Mouse (Mus musculus) kidney, adult 8-10 months (tissue): Measurements from ENCODE around the gene Pkn2.

Experiments used
- DNase-seq, 2 experiments: peaks; one replicate each; pipeline ENCODE4 v3.0.0; 2022

The Pkn2 gene

GRCm38 (mm10) chr3:142832910-142833309 is 48.9 kb downstream of the Pkn2 start:
- DNase-seq: no peak

- DNase-seq: no peak
Measured at GRCm38 (mm10) chr3:142826449-142827146, 55.2 kb downstream of the Pkn2 start.

- peak; percentile 44 to 50 for DNase-seq
Measured at GRCm38 (mm10) chr3:142823606-142824005, 58.2 kb downstream of the Pkn2 start.

- DNase-seq: no peak
Measured at GRCm38 (mm10) chr3:142817506-142817905, 64.3 kb downstream of the Pkn2 start.

- DNase-seq: no peak
Measured at GRCm38 (mm10) chr3:142811582-142811981, 70.2 kb downstream of the Pkn2 start.

- DNase-seq: no peak
Measured at GRCm38 (mm10) chr3:142795587-142795986, 86.2 kb downstream of the Pkn2 start.

- no peak for DNase-seq
Measured at GRCm38 (mm10) chr3:142786423-142787072, 95.3 kb downstream of the Pkn2 start.

GRCm38 (mm10) chr3:142777227-142777626 is 104.6 kb downstream of the Pkn2 start:
- no peak for DNase-seq

- DNase-seq: no peak
Measured at GRCm38 (mm10) chr3:142773538-142774191, 108.1 kb downstream of the Pkn2 start.

GRCm38 (mm10) chr3:142770518-142770917 is 111.3 kb downstream of the Pkn2 start:
- DNase-seq: no peak

GRCm38 (mm10) chr3:142768498-142768897 is 113.3 kb downstream of the Pkn2 start:
- no peak for DNase-seq

- no peak for DNase-seq
Measured at GRCm38 (mm10) chr3:142765778-142766165, 116.0 kb downstream of the Pkn2 start.

- peak; percentile 88 to 90 for DNase-seq
Measured at GRCm38 (mm10) chr3:142764995-142765777, 116.6 kb downstream of the Pkn2 start, which contains the start of gene Gtf2b. TSS of gene Gtf2b (plus strand) at chr3:142765045.

GRCm38 (mm10) chr3:142760356-142760755 is 121.4 kb downstream of the Pkn2 start:
- DNase-seq: no peak

- DNase-seq: no peak
Measured at GRCm38 (mm10) chr3:142758593-142758992, 123.2 kb downstream of the Pkn2 start.

GRCm38 (mm10) chr3:142757841-142758240 is 124.0 kb downstream of the Pkn2 start:
- no peak for DNase-seq

GRCm38 (mm10) chr3:142755132-142755867 is 126.5 kb downstream of the Pkn2 start:
- DNase-seq: no peak

GRCm38 (mm10) chr3:142749131-142749530 is 132.7 kb downstream of the Pkn2 start:
- no peak for DNase-seq

GRCm38 (mm10) chr3:142747673-142748072 is 134.1 kb downstream of the Pkn2 start:
- DNase-seq: peak; percentile 42 to 65

GRCm38 (mm10) chr3:142745076-142745475 is 136.7 kb downstream of the Pkn2 start:
- no peak for DNase-seq

- DNase-seq: peak; percentile 34 to 55
Measured at GRCm38 (mm10) chr3:142743973-142744898, 137.6 kb downstream of the Pkn2 start.
